Mouse (Mus musculus) spleen, adult 2 months (tissue): ENCODE results near the gene Tppp. TPM values are rescaled to one million over a fixed set of nuclear protein-coding genes. Genes with fewer than 3 reads are reported as not detected.
"Not testable (repeated sequence)": the region's sequence is repeated elsewhere in the genome, so short reads cannot be mapped to it uniquely, and the experiment has no call there.

ENCODE experiments used
- DNase-seq, 2 experiments: peaks; one replicate each; pipeline versions ENCODE4 v3.0.0 to v3.0.0-alpha.2; 2012 to 2021; ENCODE audit warnings: low spot score in 2 of 2, low read depth in 1 of 2
- H3K27ac ChIP-seq: fragments of 200-500 bp; 2 replicates; pipeline ENCODE4 v1.5.1; 2012; ENCODE audit warnings: low read length, inconsistent platforms; ENCODE audit not compliant: insufficient read depth
- H3K27me3 ChIP-seq: fragments of 200-500 bp; 2 replicates; pipeline ENCODE4 v1.6.1; 2012; ENCODE audit warnings: mild to moderate bottlenecking, moderate library complexity, low read length, inconsistent platforms; ENCODE audit not compliant: control insufficient read depth, insufficient read depth
- H3K36me3 ChIP-seq: fragments of 200-500 bp; 2 replicates; pipeline ENCODE4 v1.6.1; 2012; ENCODE audit warnings: mild to moderate bottlenecking, low read length, inconsistent platforms; ENCODE audit not compliant: control insufficient read depth, insufficient read depth
- H3K4me1 ChIP-seq: fragments of 200-500 bp; 2 replicates; pipeline ENCODE4 v1.6.1; 2011; ENCODE audit warnings: inconsistent platforms; ENCODE audit not compliant: control insufficient read depth, insufficient read depth, insufficient read length
- H3K4me3 ChIP-seq: fragments of 200-500 bp; 2 replicates; pipeline ENCODE4 v1.5.1; 2011; ENCODE audit warnings: mild to moderate bottlenecking, inconsistent platforms; ENCODE audit not compliant: insufficient read depth, insufficient read length; ENCODE audit errors: extremely low read depth
- CTCF ChIP-seq: fragments of 200-500 bp; IDR thresholded peaks from 2 replicates; pipeline ENCODE4 v1.5.1; 2011; ENCODE audit warnings: mild to moderate bottlenecking, inconsistent platforms; ENCODE audit not compliant: insufficient read depth, insufficient read length, insufficient replicate concordance; ENCODE audit errors: extremely low read depth
- POLR2A ChIP-seq: fragments of 200-500 bp; IDR thresholded peaks from 2 replicates; pipeline ENCODE4 v1.6.1; 2011; ENCODE audit warnings: low read depth, low read length, inconsistent platforms
- WGBS: fragments of 180-500 bp; shearing (Covaris S2); methylation state at CpG from one replicate; pipeline ENCODE4 v1.1.7; 2018; 5-methylcytosine and 5-hydroxymethylcytosine counted together
- polyA plus RNA-seq: library from polyadenylated mRNA; depleted of rRNA; stranded (reverse); fragments of >200 nt; gene quantifications from 2 replicates; pipeline ENCODE4 v1.2.3, GENCODE M21; 2012; rRNA removed

Gene Tppp
- polyA plus RNA-seq, 1 experiment = 2.2 TPM

DNA sequence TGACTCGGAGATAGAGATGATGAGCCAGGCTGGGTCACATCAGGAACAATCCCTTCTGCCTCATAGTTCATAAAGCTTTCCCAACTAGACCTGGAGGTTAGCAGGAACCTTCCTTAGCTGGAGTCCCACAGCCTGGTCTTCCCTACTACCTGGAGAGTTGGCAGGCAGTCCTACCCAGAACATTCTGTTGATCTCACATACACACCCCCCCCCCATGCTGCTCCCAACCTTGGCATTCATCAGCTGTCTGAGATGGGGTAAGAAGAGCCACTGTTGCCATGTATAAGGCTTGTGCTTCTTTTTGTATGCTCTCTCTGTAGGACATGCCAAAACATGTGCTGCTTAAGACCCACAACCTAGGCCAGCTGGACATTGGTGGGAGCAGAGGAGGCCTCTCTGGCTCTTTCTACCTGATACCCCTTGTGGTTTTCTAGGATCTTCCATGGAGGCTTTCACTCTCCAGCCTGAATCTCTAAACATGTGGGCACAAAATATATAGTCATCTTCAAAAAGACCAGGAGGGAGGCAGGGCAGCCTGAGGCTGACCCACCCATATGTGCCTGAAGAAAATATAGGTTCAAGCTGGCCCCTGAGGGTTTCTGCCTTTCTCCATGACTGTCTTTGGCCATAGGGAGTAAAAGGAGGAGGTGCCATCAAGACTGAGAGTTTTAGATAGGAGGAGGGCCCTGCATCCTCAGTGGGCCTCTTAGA, 54.3 kb downstream of the Tppp start:
- H3K27me3 ChIP-seq = no peaks in the 10 kb centered on the region
- no peak for DNase-seq
- H3K36me3 ChIP-seq = no peaks in the 10 kb centered on the region
- no peaks in the 10 kb centered on the region; the same call in 1 of the 2 replicates for H3K4me1 ChIP-seq
- no peak overlapping the region for H3K4me3 ChIP-seq
- TF ChIP-seq CTCF (no peak), POLR2A (no peak)
- H3K27ac ChIP-seq = no peak overlapping the region
- 93% methylated on average over 1 of the region's 1 CpGs for WGBS

DNA sequence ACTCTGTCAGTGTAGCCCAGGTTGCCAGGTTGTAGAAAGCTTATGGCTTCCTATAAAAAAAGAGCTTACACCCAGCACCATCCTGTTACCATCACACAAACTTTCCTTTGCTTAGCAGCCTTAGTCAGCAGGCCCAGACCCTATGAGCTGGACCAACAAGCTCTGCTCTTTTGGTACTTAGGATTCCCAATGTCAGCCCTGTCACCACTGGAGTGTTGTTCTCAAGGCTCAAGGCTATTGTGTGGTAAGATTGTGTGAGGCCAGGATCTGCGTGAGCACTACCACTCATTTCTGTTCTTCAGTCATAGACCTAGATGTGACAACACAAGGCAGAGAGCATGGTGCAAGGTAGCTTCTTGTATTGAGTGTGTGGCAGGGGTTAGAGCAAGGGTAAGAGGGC, 57.4 kb downstream of the Tppp start:
- Histone ChIP-seq H3K4me3 (no peak overlapping the region), H3K36me3 (no peaks in the 10 kb centered on the region), H3K27me3 (no peaks in the 10 kb centered on the region), H3K27ac (no peak overlapping the region), H3K4me1 (no peaks in the 10 kb centered on the region; the same call in 1 of the 2 replicates)
- TF ChIP-seq POLR2A = no peak
- TF ChIP-seq CTCF = no peak
- DNase-seq = no peak
- 92% methylated on average over 1 of the region's 1 CpGs for WGBS

DNA sequence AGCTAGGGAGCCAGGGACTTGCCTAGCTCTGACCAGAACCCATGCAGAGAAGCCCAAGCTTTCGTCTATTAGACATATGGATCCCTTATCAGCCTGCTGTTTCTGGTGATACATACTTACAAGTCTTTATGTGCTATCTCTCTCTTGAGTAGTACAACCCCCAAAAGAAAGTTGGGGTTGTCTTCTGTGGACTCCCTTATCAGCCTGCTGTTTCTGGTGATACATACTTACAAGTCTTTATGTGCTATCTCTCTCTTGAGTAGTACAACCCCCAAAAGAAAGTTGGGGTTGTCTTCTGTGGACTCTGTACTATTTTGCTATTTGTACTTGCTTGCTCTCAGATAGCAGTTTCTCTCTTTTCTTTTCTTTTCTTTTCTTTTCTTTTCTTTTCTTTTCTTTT, 62.0 kb downstream of the Tppp start:
- H3K4me3 ChIP-seq, H3K4me1 ChIP-seq, H3K27ac ChIP-seq, H3K36me3 ChIP-seq, H3K27me3 ChIP-seq, DNase-seq: not testable (repeated sequence)
- WGBS = 65% methylated on average over 1 of the region's 1 CpGs

DNA sequence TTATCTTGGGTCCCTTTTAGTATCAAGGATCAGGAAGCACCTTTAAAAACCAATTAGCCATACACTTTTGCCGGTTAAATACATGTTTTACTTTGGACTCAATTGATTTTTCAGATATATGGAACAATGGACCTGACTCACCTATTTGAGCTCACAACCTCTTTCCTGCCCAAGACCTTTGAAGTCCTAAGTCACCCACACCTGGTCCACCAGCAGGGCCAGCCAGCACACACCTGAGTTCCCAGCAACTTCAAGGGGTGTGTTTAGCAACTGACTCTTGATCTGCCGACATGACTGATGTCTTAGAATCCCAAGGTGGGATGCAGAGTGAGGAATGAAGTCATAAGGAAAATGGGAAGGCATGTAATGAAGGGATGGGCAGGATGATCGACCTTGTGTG, 62.5 kb downstream of the Tppp start:
- no peak for TF ChIP-seq CTCF
- no peak for TF ChIP-seq POLR2A
- Histone ChIP-seq H3K4me1 (no peaks in the 10 kb centered on the region), H3K4me3 (no peak overlapping the region), H3K27me3 (peaks cover 2% of the 10 kb centered on the region; the same call in 1 of the 2 replicates), H3K36me3 (no peaks in the 10 kb centered on the region), H3K27ac (no peak overlapping the region)
- DNase-seq = no peak
- 75% methylated on average over 3 of the region's 3 CpGs for WGBS

DNA sequence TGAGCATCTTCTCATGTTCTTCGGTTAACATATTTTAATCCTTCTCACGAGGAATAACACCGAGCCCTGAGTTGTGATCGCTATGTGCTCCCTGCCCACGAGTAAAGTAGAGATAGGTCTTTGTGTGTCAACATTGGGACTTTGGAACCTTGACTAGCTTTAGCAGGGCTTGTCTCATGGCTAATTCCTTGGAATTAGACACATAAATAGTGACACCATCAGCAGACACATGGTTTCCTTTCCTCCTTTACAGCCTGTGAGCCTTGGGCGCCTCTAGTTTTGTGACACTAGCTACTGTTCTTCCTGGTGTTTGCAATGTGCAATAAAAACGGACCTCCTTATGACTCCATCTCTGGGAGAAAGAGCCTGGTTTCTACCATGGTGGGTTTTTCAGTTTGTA, 64.2 kb downstream of the Tppp start:
- H3K27ac ChIP-seq = no peak overlapping the region
- H3K27me3 ChIP-seq = peaks cover 2% of the 10 kb centered on the region; the same call in 1 of the 2 replicates
- TF ChIP-seq POLR2A = no peak
- no peak for TF ChIP-seq CTCF
- H3K36me3 ChIP-seq = no peaks in the 10 kb centered on the region
- no peak for DNase-seq
- WGBS = 87% methylated on average over 7 of the region's 7 CpGs
- no peak overlapping the region for H3K4me3 ChIP-seq
- no peaks in the 10 kb centered on the region for H3K4me1 ChIP-seq

Other genes with a start within 250 kb of the Tppp start
- 2.2 and 3.7 TPM in 2 replicates for gene Nkd2, start 161.8 kb upstream of the Tppp start, polyA plus RNA-seq
- 0.49 and 0.62 TPM in 2 replicates for gene Trip13, start 71.6 kb upstream of the Tppp start, polyA plus RNA-seq
- gene Brd9, start 71.6 kb upstream of the Tppp start, polyA plus RNA-seq = 26.6 and 27.8 TPM in 2 replicates
- not detected in 2 replicates for gene Zdhhc11, start 45.6 kb upstream of the Tppp start, polyA plus RNA-seq
- gene Cep72, start 52.9 kb downstream of the Tppp start, polyA plus RNA-seq = 2.4 and 3.7 TPM in 2 replicates
- gene Slc9a3, start 112.0 kb downstream of the Tppp start, polyA plus RNA-seq = 0.01 TPM in 1 of 2 replicates, not detected in the other
- 21.0 and 21.6 TPM in 2 replicates for gene Exoc3, start 199.3 kb downstream of the Tppp start, polyA plus RNA-seq